Mouse (Mus musculus): ENCODE measurements around the gene Fibcd1. TPM values are rescaled to one million over a fixed set of nuclear protein-coding genes. Genes with fewer than 3 reads are reported as not detected.
A peak's percentile ranks its signal among the peaks of the same experiment; 100 is the strongest.

Gene Fibcd1
- total RNA-seq, 2 experiments from 2014 or later, result 9.1 to 10.4 TPM

DNA sequence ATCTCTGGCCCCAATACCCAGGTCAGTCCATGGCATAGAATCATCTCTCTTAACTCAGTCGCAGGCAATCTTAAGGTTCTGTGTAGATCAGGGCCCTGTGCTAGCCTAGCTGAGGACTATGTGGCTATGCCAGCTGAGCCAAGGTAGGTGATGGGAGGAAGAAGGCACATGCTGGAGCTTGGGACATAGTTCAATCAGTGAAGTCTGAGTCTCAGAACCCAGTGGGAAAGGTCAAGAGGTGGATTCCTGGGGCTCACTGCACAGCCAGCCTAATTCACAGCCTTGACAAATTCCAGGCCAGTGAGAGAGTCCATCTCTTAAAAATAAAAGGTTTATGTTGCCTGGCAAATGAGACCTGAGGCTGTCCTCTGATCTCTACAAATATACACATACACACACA is 18.0 kb upstream of the Fibcd1 start:
- intact Hi-C loops (cut with DNase I), result no loop called here
- no peak for DNase-seq (ENCODE audit: low spot score in 2 of 2)

GRCm38 (mm10) chr2:31862919-31863318 is 17.1 kb upstream of the Fibcd1 start:
- no peak for DNase-seq (ENCODE audit: low spot score in 2 of 2)
- intact Hi-C loops (cut with DNase I), result no loop called here

- intact Hi-C loops (cut with DNase I), result no loop called here
- no peak for DNase-seq (ENCODE audit: low spot score in 2 of 2)
Observed at GRCm38 (mm10) chr2:31858500-31858899, 12.7 kb upstream of the Fibcd1 start.

- DNase-seq (ENCODE audit: low spot score in 2 of 2), result no peak
- intact Hi-C loops (cut with DNase I), result no loop called here
Observed at GRCm38 (mm10) chr2:31857180-31857579, 11.4 kb upstream of the Fibcd1 start.

DNA sequence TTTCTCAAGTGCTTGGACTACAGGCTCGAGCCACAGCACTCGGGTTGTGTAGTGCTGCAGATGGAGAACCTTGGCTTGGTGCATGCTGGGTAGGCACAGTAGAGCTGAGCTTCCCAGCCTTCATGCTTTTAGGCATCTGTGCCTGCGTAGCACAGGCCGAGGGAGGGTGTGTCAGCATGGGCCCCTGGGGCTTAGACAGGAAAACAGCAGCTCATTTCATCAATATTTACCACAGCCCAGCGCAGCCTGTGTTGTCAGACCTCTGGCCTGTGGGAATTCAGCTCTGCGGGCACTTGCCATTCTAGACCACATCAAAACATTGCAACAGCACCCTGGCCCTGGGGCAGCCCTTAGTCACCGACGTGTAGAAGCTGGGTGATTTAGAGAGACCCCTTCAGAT is 10.2 kb upstream of the Fibcd1 start:
- intact Hi-C loops (cut with DNase I), result no loop called here
- DNase-seq (ENCODE audit: low spot score in 2 of 2), result no peak

- intact Hi-C loops (cut with DNase I), result no loop called here
- no peak for DNase-seq (ENCODE audit: low spot score in 2 of 2)
Observed at GRCm38 (mm10) chr2:31850141-31850540, 4.3 kb upstream of the Fibcd1 start.

DNA sequence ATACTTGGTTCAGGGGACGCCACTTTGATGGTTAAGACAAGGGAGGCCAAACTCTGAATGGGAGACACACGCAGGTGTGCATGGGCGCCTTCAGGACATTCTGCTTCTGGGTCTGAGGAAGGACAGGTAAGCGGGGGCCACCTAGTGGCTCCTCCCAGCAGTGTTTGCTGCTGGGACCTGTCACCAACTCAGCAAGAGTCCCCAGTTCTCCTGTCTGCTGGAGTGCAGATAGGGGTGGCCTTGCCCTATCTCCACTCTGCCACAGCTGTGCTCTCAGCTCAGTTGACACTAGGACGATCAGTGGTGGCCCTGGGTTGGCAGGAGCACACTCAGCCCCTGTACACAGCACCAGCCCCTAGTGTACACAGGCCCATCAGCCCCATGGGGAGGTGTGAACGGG is 2.1 kb upstream of the Fibcd1 start:
- no peak for DNase-seq (ENCODE audit: low spot score in 2 of 2)
- intact Hi-C loops (cut with DNase I), result no loop called here

- intact Hi-C loops (cut with DNase I), result no loop called here
- DNase-seq (ENCODE audit: low spot score in 2 of 2), result no peak
Observed at GRCm38 (mm10) chr2:31846692-31847660, 1.2 kb upstream of the Fibcd1 start.

- intact Hi-C loops (cut with DNase I), result no loop called here
- no peak for DNase-seq (ENCODE audit: low spot score in 2 of 2)
Observed at GRCm38 (mm10) chr2:31845512-31845895, 301 bp downstream of the Fibcd1 start.

DNA sequence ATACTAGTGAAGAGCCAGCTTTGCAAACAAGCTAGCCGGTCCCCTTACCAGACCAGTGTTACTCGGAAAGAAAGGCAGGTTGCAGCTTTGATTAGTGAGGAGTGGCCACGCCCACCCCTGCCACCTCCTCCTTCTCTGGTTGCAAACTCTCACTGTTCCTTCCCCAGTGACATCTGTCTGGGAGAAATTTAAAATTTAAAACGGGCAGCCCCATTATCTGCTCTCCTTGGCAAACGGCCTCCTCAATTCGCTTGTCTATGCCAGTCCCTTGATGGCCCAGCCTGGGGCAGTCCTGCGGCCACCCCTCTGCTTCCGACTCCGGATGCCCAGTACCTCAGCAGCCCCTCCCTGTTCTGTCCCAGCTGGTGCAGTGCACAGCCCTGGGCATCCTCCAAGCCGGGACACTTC is 1.1 kb downstream of the Fibcd1 start:
- DNase-seq (ENCODE audit: low spot score in 2 of 2), result no peak
- intact Hi-C loops (cut with DNase I), result no loop called here

GRCm38 (mm10) chr2:31838868-31839267 is 6.9 kb downstream of the Fibcd1 start:
- intact Hi-C loops (cut with DNase I), result no loop called here
- no peak for DNase-seq (ENCODE audit: low spot score in 2 of 2)

- intact Hi-C loops (cut with DNase I), result no loop called here
- DNase-seq (ENCODE audit: low spot score in 2 of 2), result no peak
Observed at GRCm38 (mm10) chr2:31836985-31837384, 8.8 kb downstream of the Fibcd1 start.

- DNase-seq (ENCODE audit: low spot score in 2 of 2), result no peak
- intact Hi-C loops (cut with DNase I), result no loop called here
Observed at GRCm38 (mm10) chr2:31836091-31836490, 9.7 kb downstream of the Fibcd1 start.

- intact Hi-C loops (cut with DNase I), result no loop called here
- DNase-seq (ENCODE audit: low spot score in 2 of 2), result no peak
Observed at GRCm38 (mm10) chr2:31828311-31828825, 17.4 kb downstream of the Fibcd1 start.

- DNase-seq (ENCODE audit: low spot score in 2 of 2), result peak; percentile 62 to 64
- intact Hi-C loops (cut with DNase I), result no loop called here
Observed at GRCm38 (mm10) chr2:31827877-31828276, 17.9 kb downstream of the Fibcd1 start.

DNA sequence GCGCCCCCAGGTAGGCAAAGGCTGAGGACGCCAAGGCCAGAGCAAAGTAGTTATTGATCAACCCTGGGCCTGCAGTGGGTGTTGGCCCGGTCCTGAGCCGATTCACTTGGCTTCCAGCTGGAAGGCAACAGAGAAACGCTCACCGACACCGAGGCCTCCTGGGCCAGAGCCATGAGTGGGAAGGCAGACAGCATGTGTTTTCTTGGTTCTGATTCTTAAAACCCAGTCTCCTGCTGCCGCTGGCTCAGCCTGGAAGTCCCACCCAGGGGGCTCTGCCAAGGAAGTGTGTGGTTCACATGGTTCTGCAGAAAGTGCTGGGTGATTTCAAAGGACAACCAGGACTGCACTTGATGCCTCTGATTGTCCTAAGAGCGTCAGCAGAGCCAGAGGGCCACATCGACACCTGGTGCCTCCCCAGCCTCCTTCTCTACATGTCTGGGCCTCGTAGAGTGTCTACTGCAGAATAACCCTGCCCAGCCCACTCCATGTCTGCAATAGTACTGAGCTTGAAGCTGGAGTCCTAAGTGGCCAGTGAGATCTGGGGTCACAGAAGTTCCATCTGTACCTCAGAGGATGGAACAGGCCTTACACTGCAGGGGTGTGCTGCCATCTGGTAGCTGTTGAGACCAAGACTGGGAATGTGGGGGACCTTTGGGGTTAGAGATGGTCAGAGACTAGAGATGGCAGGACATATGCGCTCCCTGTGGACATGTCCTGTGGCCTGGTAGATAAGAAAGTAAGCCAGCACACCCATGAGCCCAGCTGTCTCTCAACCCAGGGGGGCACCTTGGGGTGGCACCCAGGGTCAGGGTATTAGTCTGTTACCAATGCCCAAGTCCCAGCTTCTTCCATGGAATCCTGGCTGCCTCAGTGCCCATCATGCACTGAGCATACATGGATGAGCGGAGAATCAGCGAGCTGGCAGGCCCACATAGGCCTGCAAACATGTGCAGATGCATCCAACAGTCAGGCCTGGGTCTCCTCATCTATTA is 19.4 kb downstream of the Fibcd1 start:
- DNase-seq (ENCODE audit: low spot score in 2 of 2), result peak in 1 of 2 experiments; percentile 64
- intact Hi-C loops (cut with DNase I), result no loop called here

DNA sequence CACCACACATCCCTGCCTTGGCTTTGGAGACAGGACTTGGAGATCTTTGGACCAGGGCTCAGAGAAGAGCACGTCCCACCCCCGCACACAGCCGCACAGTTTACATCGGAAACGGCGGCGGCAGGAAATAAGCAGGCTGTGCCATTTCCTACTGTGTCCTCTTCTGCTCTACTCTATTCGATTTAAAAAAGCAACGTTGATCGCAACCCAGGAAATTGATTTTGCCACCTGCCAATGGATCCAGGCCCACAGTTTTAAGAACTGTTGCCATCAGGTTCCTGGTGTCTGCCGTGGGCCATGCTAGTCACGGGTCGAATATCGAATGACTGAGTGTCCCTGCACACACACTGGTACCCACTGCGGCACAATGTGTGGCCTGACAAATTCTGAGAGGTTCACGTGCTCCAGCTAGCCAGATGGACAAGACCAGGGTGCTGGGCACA is 20.3 kb downstream of the Fibcd1 start:
- intact Hi-C loops (cut with DNase I), result no loop called here
- no peak for DNase-seq (ENCODE audit: low spot score in 2 of 2)

GRCm38 (mm10) chr2:31823933-31824730 is 21.7 kb downstream of the Fibcd1 start:
- peak in 1 of 2 experiments; percentile 33 for DNase-seq (ENCODE audit: low spot score in 2 of 2)
- intact Hi-C loops (cut with DNase I), result no loop called here

Data from left cerebral cortex, postnatal 25 days (tissue).